Mouse (Mus musculus): Measurements from ENCODE around the gene Scn1a.

Scn1a gene

GRCm38 (mm10) chr2:66440711-66441110 lies at the start of gene Scn1a:
Gene Scn1a (minus strand): TSS chr2:66440840.
- no peak for DNase-seq (ENCODE audit: low read depth, low spot score)

GRCm38 (mm10) chr2:66478395-66478794 lies 37.8 kb upstream of the Scn1a start:
- no peak for DNase-seq (ENCODE audit: low read depth, low spot score)

- DNase-seq (ENCODE audit: low read depth, low spot score), result no peak
Measured at GRCm38 (mm10) chr2:66473181-66473822, 32.7 kb upstream of the Scn1a start.

GRCm38 (mm10) chr2:66465484-66465883 lies 24.8 kb upstream of the Scn1a start:
- DNase-seq (ENCODE audit: low read depth, low spot score), result no peak

- DNase-seq (ENCODE audit: low read depth, low spot score), result no peak
Measured at GRCm38 (mm10) chr2:66464874-66465458, 24.3 kb upstream of the Scn1a start.

GRCm38 (mm10) chr2:66463916-66464315 lies 23.3 kb upstream of the Scn1a start:
- no peak for DNase-seq (ENCODE audit: low read depth, low spot score)

- DNase-seq (ENCODE audit: low read depth, low spot score), result no peak
Measured at GRCm38 (mm10) chr2:66462458-66462857, 21.8 kb upstream of the Scn1a start.

- DNase-seq (ENCODE audit: low read depth, low spot score), result no peak
Measured at GRCm38 (mm10) chr2:66439764-66440471, 722 bp downstream of the Scn1a start.

GRCm38 (mm10) chr2:66436286-66436685 lies 4.4 kb downstream of the Scn1a start:
- DNase-seq (ENCODE audit: low read depth, low spot score), result no peak

- DNase-seq (ENCODE audit: low read depth, low spot score), result peak; percentile 65
Measured at GRCm38 (mm10) chr2:66409740-66410290, 30.8 kb downstream of the Scn1a start.

- DNase-seq (ENCODE audit: low read depth, low spot score), result peak; percentile 18
Measured at GRCm38 (mm10) chr2:66408899-66409739, 31.5 kb downstream of the Scn1a start.

GRCm38 (mm10) chr2:66408456-66408855 lies 32.2 kb downstream of the Scn1a start:
- no peak for DNase-seq (ENCODE audit: low read depth, low spot score)

- DNase-seq (ENCODE audit: low read depth, low spot score), result no peak
Measured at GRCm38 (mm10) chr2:66392586-66392985, 48.1 kb downstream of the Scn1a start.

- no peak for DNase-seq (ENCODE audit: low read depth, low spot score)
Measured at GRCm38 (mm10) chr2:66367957-66368356, 72.7 kb downstream of the Scn1a start.

- DNase-seq (ENCODE audit: low read depth, low spot score), result no peak
Measured at GRCm38 (mm10) chr2:66350590-66350989, 90.0 kb downstream of the Scn1a start.

GRCm38 (mm10) chr2:66346622-66347021 lies 94.0 kb downstream of the Scn1a start:
- DNase-seq (ENCODE audit: low read depth, low spot score), result no peak

GRCm38 (mm10) chr2:66346181-66346580 lies 94.5 kb downstream of the Scn1a start:
- DNase-seq (ENCODE audit: low read depth, low spot score), result no peak

- DNase-seq (ENCODE audit: low read depth, low spot score), result no peak
Measured at GRCm38 (mm10) chr2:66337406-66337805, 103.2 kb downstream of the Scn1a start.

GRCm38 (mm10) chr2:66336396-66336795 lies 104.2 kb downstream of the Scn1a start:
- no peak for DNase-seq (ENCODE audit: low read depth, low spot score)

- no peak for DNase-seq (ENCODE audit: low read depth, low spot score)
Measured at GRCm38 (mm10) chr2:66272551-66272950, 168.1 kb downstream of the Scn1a start.

GRCm38 (mm10) chr2:66256220-66257131 lies 184.2 kb downstream of the Scn1a start, which contains the start of gene Ttc21b:
Gene Ttc21b (minus strand): TSS chr2:66256617.
- peak; percentile 93 for DNase-seq (ENCODE audit: low read depth, low spot score)
